Mouse (Mus musculus) hindbrain, embryonic 16.5 days (tissue): Measurements from ENCODE around the gene Fbxo47. TPM values are rescaled to one million over a fixed set of nuclear protein-coding genes. Genes with fewer than 3 reads are reported as not detected.
A peak's percentile ranks its signal among the peaks of the same experiment; 100 is the strongest.
"Not testable (repeated sequence)": the region's sequence is repeated elsewhere in the genome, so short reads cannot be mapped to it uniquely, and the experiment has no call there.

Source experiments
- ATAC-seq: fragments of 200-750 bp; cut with Nextera tagmentation; 2 replicates; pipeline ENCODE4 v1.8.0; 2017; ENCODE audit warnings: moderate TSS enrichment, moderate library complexity
- H3K27ac ChIP-seq: fragments of 300-500 bp; sonication (generic); 2 replicates; pipeline ENCODE4 v1.5.1; 2014; ENCODE audit warnings: low read depth, mild to moderate bottlenecking, control low read depth, low read length, moderate library complexity
- H3K27me3 ChIP-seq: fragments of 300-500 bp; sonication (generic); replicated peaks from 2 replicates; pipeline ENCODE4 v1.6.1; 2014; ENCODE audit warnings: low read length; ENCODE audit not compliant: control insufficient read depth, insufficient read depth
- H3K36me3 ChIP-seq: fragments of 300-500 bp; sonication (generic); 2 replicates; pipeline ENCODE4 v1.6.1; 2014; ENCODE audit warnings: mild to moderate bottlenecking, low read length, moderate library complexity, mixed read lengths; ENCODE audit not compliant: control insufficient read depth, insufficient read depth
- H3K4me1 ChIP-seq: fragments of 300-500 bp; sonication (generic); 2 replicates; pipeline ENCODE4 v1.6.1; 2014; ENCODE audit warnings: low read depth, low read length; ENCODE audit not compliant: control insufficient read depth, insufficient read depth
- H3K4me2 ChIP-seq: fragments of 300-500 bp; sonication (generic); 2 replicates; pipeline ENCODE4 v1.6.1; 2014; ENCODE audit warnings: mild to moderate bottlenecking, low read length, control low read depth, moderate library complexity
- H3K4me3 ChIP-seq: fragments of 300-500 bp; sonication (generic); 2 replicates; pipeline ENCODE4 v1.5.1; 2014; ENCODE audit warnings: mild to moderate bottlenecking, low read length, control low read depth, moderate library complexity
- H3K9ac ChIP-seq: fragments of 300-500 bp; sonication (generic); 2 replicates; pipeline ENCODE4 v1.6.1; 2014; ENCODE audit warnings: low read depth, mild to moderate bottlenecking, control low read depth, low read length, moderate library complexity
- H3K9me3 ChIP-seq: fragments of 300-500 bp; sonication (generic); 2 replicates; pipeline ENCODE4 v1.6.1; 2014; ENCODE audit warnings: mild to moderate bottlenecking, low read length, moderate library complexity; ENCODE audit not compliant: control insufficient read depth
- WGBS: fragments of 180-500 bp; shearing (Covaris S2); extraction: QIAGEN DNeasy Blood & Tissue Kit; methylation state at CpG from one replicate; pipeline ENCODE4 v1.1.7; 2014; 5-methylcytosine and 5-hydroxymethylcytosine counted together
- polyA plus RNA-seq: library from polyadenylated mRNA; unstranded; fragments of >200 nt; fragmentation: Nextera tagmentation; extraction: Ambion mirVana; gene quantifications from 2 replicates; pipeline ENCODE4 v1.2.1, GENCODE M21; 2015

Fbxo47 gene
- polyA plus RNA-seq, 1 experiment from 2014 or later, result 0.43 TPM

GRCm38 (mm10) chr11:97840135-97840490 is 43.8 kb downstream of the Fbxo47 start:
- 65% methylated on average over 2 of the region's 2 CpGs for WGBS
- peak overlapping the region; percentile 76 for H3K4me2 ChIP-seq
- no peak for ATAC-seq

GRCm38 (mm10) chr11:97839441-97840134 is 44.4 kb downstream of the Fbxo47 start:
- Histone ChIP-seq H3K27me3 (no peaks in the 10 kb centered on the region), H3K4me2 (peak overlapping the region; percentile 76), H3K4me3 (no peak overlapping the region), H3K27ac (peak overlapping the region; percentile 35), H3K9me3 (no peaks in the 10 kb centered on the region), H3K4me1 (peaks cover 11% of the 10 kb centered on the region), H3K36me3 (peaks cover 10% of the 10 kb centered on the region), H3K9ac (no peak overlapping the region)
- ATAC-seq, result no peak
- 58% methylated on average over 11 of the region's 11 CpGs for WGBS

More at GRCm38 (mm10) chr11:97840135-97840490, 43.8 kb downstream of the Fbxo47 start:
- peak overlapping the region; percentile 82 for H3K9ac ChIP-seq
- H3K36me3 ChIP-seq, result peaks cover 7% of the 10 kb centered on the region
- H3K4me3 ChIP-seq, result peak overlapping the region; percentile 57
- H3K9me3 ChIP-seq, result no peaks in the 10 kb centered on the region
- peaks cover 11% of the 10 kb centered on the region for H3K4me1 ChIP-seq
- H3K27ac ChIP-seq, result peak overlapping the region; percentile 93
- no peaks in the 10 kb centered on the region for H3K27me3 ChIP-seq

- ATAC-seq, result no peak
- Histone ChIP-seq H3K27me3 (no peaks in the 10 kb centered on the region), H3K9ac (no peak overlapping the region), H3K4me3 (no peak overlapping the region), H3K36me3 (peaks cover 16% of the 10 kb centered on the region), H3K27ac (peak overlapping the region; percentile 35; the same call in 1 of the 2 replicates), H3K4me1 (peaks cover 11% of the 10 kb centered on the region), H3K4me2 (no peak overlapping the region), H3K9me3 (no peaks in the 10 kb centered on the region)
- WGBS, result 35% methylated on average over 10 of the region's 10 CpGs
These were observed 45.0 kb downstream of the Fbxo47 start for GRCm38 (mm10) chr11:97838779-97839440.

GRCm38 (mm10) chr11:97837641-97838149 is 46.3 kb downstream of the Fbxo47 start:
- no peak overlapping the region for H3K4me3 ChIP-seq
- H3K27me3 ChIP-seq, result no peaks in the 10 kb centered on the region
- no peaks in the 10 kb centered on the region for H3K9me3 ChIP-seq
- no peak for ATAC-seq
- H3K36me3 ChIP-seq, result peaks cover 20% of the 10 kb centered on the region
- 86% methylated on average over 7 of the region's 7 CpGs for whole genome bisulfite sequencing
- peaks cover 11% of the 10 kb centered on the region for H3K4me1 ChIP-seq
- H3K4me2 ChIP-seq, result no peak overlapping the region
- no peak overlapping the region for H3K27ac ChIP-seq
- no peak overlapping the region for H3K9ac ChIP-seq

- not testable (repeated sequence) for ATAC-seq, H3K9me3 ChIP-seq, H3K27ac ChIP-seq, H3K27me3 ChIP-seq, H3K4me2 ChIP-seq, H3K9ac ChIP-seq, H3K4me3 ChIP-seq, H3K4me1 ChIP-seq
- WGBS, result 75% methylated on average over 9 of the region's 9 CpGs
- H3K36me3 ChIP-seq, result peaks cover 22% of the 10 kb centered on the region
These were observed 46.9 kb downstream of the Fbxo47 start for GRCm38 (mm10) chr11:97837051-97837450.

GRCm38 (mm10) chr11:97836541-97836940 is 47.4 kb downstream of the Fbxo47 start:
- H3K9ac ChIP-seq, result no peak overlapping the region
- WGBS, result 72% methylated on average over 7 of the region's 8 CpGs

GRCm38 (mm10) chr11:97833352-97833751 is 50.6 kb downstream of the Fbxo47 start:
- ATAC-seq, result no peak
- H3K9ac ChIP-seq, result no peak overlapping the region
- H3K4me2 ChIP-seq, result no peak overlapping the region
- no peaks in the 10 kb centered on the region for H3K27me3 ChIP-seq
- no peak overlapping the region for H3K4me3 ChIP-seq
- no peak overlapping the region for H3K27ac ChIP-seq
- H3K4me1 ChIP-seq, result no peaks in the 10 kb centered on the region
- WGBS, result 75% methylated on average over 15 of the region's 15 CpGs
- no peaks in the 10 kb centered on the region for H3K9me3 ChIP-seq
- peaks cover 26% of the 10 kb centered on the region for H3K36me3 ChIP-seq

More at GRCm38 (mm10) chr11:97836541-97836940, 47.4 kb downstream of the Fbxo47 start:
- no peaks in the 10 kb centered on the region for H3K9me3 ChIP-seq
- no peak overlapping the region for H3K4me2 ChIP-seq
- H3K4me1 ChIP-seq, result peaks cover 5% of the 10 kb centered on the region; the same call in 1 of the 2 replicates
- ATAC-seq, result no peak
- H3K27ac ChIP-seq, result no peak overlapping the region
- H3K4me3 ChIP-seq, result no peak overlapping the region
- peaks cover 26% of the 10 kb centered on the region for H3K36me3 ChIP-seq
- no peaks in the 10 kb centered on the region for H3K27me3 ChIP-seq

GRCm38 (mm10) chr11:97832001-97832400 is 52.0 kb downstream of the Fbxo47 start:
- Histone ChIP-seq H3K36me3 (peaks cover 27% of the 10 kb centered on the region), H3K27ac (no peak overlapping the region), H3K9me3 (no peaks in the 10 kb centered on the region), H3K4me1 (no peaks in the 10 kb centered on the region), H3K4me2 (no peak overlapping the region), H3K4me3 (no peak overlapping the region), H3K9ac (no peak overlapping the region), H3K27me3 (no peaks in the 10 kb centered on the region)
- ATAC-seq, result no peak
- 77% methylated on average over 11 of the region's 11 CpGs for WGBS

GRCm38 (mm10) chr11:97830501-97830900 is 53.5 kb downstream of the Fbxo47 start:
- H3K9me3 ChIP-seq, result no peaks in the 10 kb centered on the region
- 79% methylated on average over 6 of the region's 6 CpGs for whole genome bisulfite sequencing
- H3K4me2 ChIP-seq, result no peak overlapping the region
- no peaks in the 10 kb centered on the region for H3K4me1 ChIP-seq
- no peak overlapping the region for H3K9ac ChIP-seq
- H3K4me3 ChIP-seq, result no peak overlapping the region
- H3K36me3 ChIP-seq, result peaks cover 34% of the 10 kb centered on the region
- H3K27ac ChIP-seq, result no peak overlapping the region
- H3K27me3 ChIP-seq, result no peaks in the 10 kb centered on the region
- ATAC-seq, result no peak
